In genomic region chr11:86587830-86588229, GRCm38 (mm10) we compare ENCODE assay signal across 8 mouse cellular contexts. TPM values are rescaled to one million over a fixed set of nuclear protein-coding genes. Genes with fewer than 3 reads are reported as not detected.
A peak's percentile ranks its signal among the peaks of the same experiment; 100 is the strongest.
DNase-seq lines count a peak whose midpoint lies in the region; ATAC-seq and TF ChIP-seq lines count a peak whose summit lies in the region.
"Had no signal": no experiment of that assay in that cellular context is flagged by ENCODE, and none has a peak within 500 bp of the region (broad histone marks: within the 10 kb centered on the region; RNA-seq: fewer than 3 reads in every experiment).

No protein-coding gene starts in this region.

- peak overlapping the region; percentile 50 for H3K4me2 ChIP-seq in kidney, postnatal 0 days (ENCODE audit: low read length)
- H3K4me2 ChIP-seq in embryonic facial prominence, embryonic 15.5 days (replicated peaks) = peak overlapping the region; percentile 47

- 49% methylated on average over 7 of the region's 7 CpGs for WGBS in kidney, postnatal 0 days
- WGBS in embryonic facial prominence, embryonic 15.5 days = 32% methylated on average over 7 of the region's 7 CpGs
- 53% methylated on average over 7 of the region's 7 CpGs for WGBS in macrophage (ENCODE audit: missing documents)

- H3K27ac ChIP-seq in kidney, postnatal 0 days = peak overlapping the region; percentile 75
- peak overlapping the region; percentile 97 for H3K27ac ChIP-seq in MEL (ENCODE audit: control insufficient read depth, low read depth, low read length)
- H3K27ac ChIP-seq in embryonic facial prominence, embryonic 15.5 days (replicated peaks) = peak overlapping the region; percentile 77
- H3K27ac ChIP-seq in macrophage = peak overlapping the region; percentile 99

- no peak; a peak in 1 of 4 replicates for TF ChIP-seq EP300 in MEL (IDR thresholded peaks at IDR 0.05; ENCODE audit: low read depth in 1 of 2, low read length in 2 of 2)

- H3K9me3 ChIP-seq in kidney, postnatal 0 days (replicated peaks; ENCODE audit: low read length) = no peaks in the 10 kb centered on the region
- no peaks in the 10 kb centered on the region for H3K9me3 ChIP-seq in MEL (replicated peaks; ENCODE audit: insufficient read depth, low read length)
- no peaks in the 10 kb centered on the region for H3K9me3 ChIP-seq in embryonic facial prominence, embryonic 15.5 days (replicated peaks)

- TF ChIP-seq POLR2A in MEL (IDR thresholded peaks at IDR 0.05; ENCODE audit: control insufficient read depth in 1 of 2, insufficient read depth in 1 of 2, low read depth in 1 of 2, low read length in 2 of 2, poor library complexity in 1 of 2) = peak in 1 of 2 experiments; percentile 48; a peak in 1 of 4 replicates

- no peak for ATAC-seq in kidney, postnatal 0 days (replicated peaks; ENCODE audit: low FRiP score, low read depth)
- ATAC-seq in embryonic facial prominence, embryonic 15.5 days (ENCODE audit: insufficient number of reproducible peaks, low FRiP score, low TSS enrichment, low read depth) = no peak

- H3K4me3 ChIP-seq in kidney, postnatal 0 days (replicated peaks; ENCODE audit: low read depth, low read length) = no peak overlapping the region
- H3K4me3 ChIP-seq in MEL (ENCODE audit: control insufficient read depth in 1 of 2, insufficient read depth in 1 of 2, low read depth in 2 of 2, low read length in 2 of 2) = peak overlapping the region; percentile 31 to 44
- no peak overlapping the region for H3K4me3 ChIP-seq in embryonic facial prominence, embryonic 15.5 days (replicated peaks)
- H3K4me3 ChIP-seq in macrophage (ENCODE audit: inconsistent target) = no peak overlapping the region

- no peak for TF ChIP-seq RAD21 in MEL (IDR thresholded peaks at IDR 0.05; ENCODE audit: low read depth, low read length)

- no peak for TF ChIP-seq CTCF in kidney, postnatal 0 days (IDR thresholded peaks at IDR 0.05; ENCODE audit: low read depth)
- no peak for TF ChIP-seq CTCF in MEL (IDR thresholded peaks at IDR 0.05 in 2 of 3, conservative IDR thresholded peaks at IDR 0.05 in 1 of 3; ENCODE audit: control insufficient read depth in 1 of 3, insufficient read depth in 1 of 3, low read depth in 2 of 3, low read length in 3 of 3, poor library complexity in 1 of 3, severe bottlenecking in 1 of 3)

- no peak for DNase-seq in kidney, postnatal 0 days (ENCODE audit: low spot score)
- no peak for DNase-seq in kidney, postnatal 14 days
- peak; percentile 84 for DNase-seq in MEL (ENCODE audit: low read depth, low spot score)
- DNase-seq in left cerebral cortex, adult 11 months (ENCODE audit: low spot score) = no peak
- no peak for DNase-seq in urinary bladder, postnatal 10 days (ENCODE audit: low spot score)
- DNase-seq: cerebellum, postnatal 10 days had no signal

- no peaks in the 10 kb centered on the region for H3K36me3 ChIP-seq in kidney, postnatal 0 days (ENCODE audit: insufficient read depth, low read length)
- H3K36me3 ChIP-seq in MEL (ENCODE audit: control insufficient read depth in 1 of 2, insufficient read depth in 2 of 2, low read length in 2 of 2) = peaks cover 4 to 43% of the 10 kb centered on the region in 2 experiments; a peak in 3 of 4 replicates
- no peaks in the 10 kb centered on the region for H3K36me3 ChIP-seq in embryonic facial prominence, embryonic 15.5 days
- H3K36me3 ChIP-seq in macrophage (ENCODE audit: inconsistent target) = no peaks in the 10 kb centered on the region

- no peak overlapping the region for H3K9ac ChIP-seq in kidney, postnatal 0 days (ENCODE audit: low read depth, low read length)
- peak overlapping the region; percentile 72 for H3K9ac ChIP-seq in MEL (ENCODE audit: control insufficient read depth, low read depth, low read length, poor library complexity, severe bottlenecking)
- H3K9ac ChIP-seq in embryonic facial prominence, embryonic 15.5 days = no peak overlapping the region

- H3K79me2 ChIP-seq in MEL (ENCODE audit: control insufficient read depth, insufficient read depth, low read length, poor library complexity) (peaks cover 33% of the 10 kb centered on the region), macrophage (ENCODE audit: inconsistent target) (peaks cover 49% of the 10 kb centered on the region)

- no peaks in the 10 kb centered on the region for H3K27me3 ChIP-seq in kidney, postnatal 0 days (ENCODE audit: insufficient read depth, low read length)
- no peaks in the 10 kb centered on the region for H3K27me3 ChIP-seq in MEL (ENCODE audit: control insufficient read depth in 1 of 2, insufficient read depth in 2 of 2, low read length in 2 of 2)
- no peaks in the 10 kb centered on the region for H3K27me3 ChIP-seq in embryonic facial prominence, embryonic 15.5 days

- peaks cover 3% of the 10 kb centered on the region; the same call in 1 of the 2 replicates for H3K4me1 ChIP-seq in kidney, postnatal 0 days (replicated peaks; ENCODE audit: insufficient read depth, low read length)
- H3K4me1 ChIP-seq in MEL (ENCODE audit: control insufficient read depth in 1 of 2, insufficient read depth in 2 of 2, low read length in 2 of 2) = peaks cover 20 to 26% of the 10 kb centered on the region in 2 experiments
- H3K4me1 ChIP-seq in embryonic facial prominence, embryonic 15.5 days = peaks cover 17% of the 10 kb centered on the region

TF ChIP-seq in MEL, 35 proteins besides CTCF, POLR2A, EP300 and RAD21 (continues in another document):
- no peak for TF ChIP-seq SMC3 (IDR thresholded peaks at IDR 0.05; ENCODE audit: low read depth, low read length)
- no peak for TF ChIP-seq HCFC1 (IDR thresholded peaks at IDR 0.05; ENCODE audit: low read depth, low read length)
- no peak for TF ChIP-seq E2F4 (IDR thresholded peaks at IDR 0.05; ENCODE audit: borderline replicate concordance, low read depth, low read length)
- no peak for TF ChIP-seq MXI1 (IDR thresholded peaks at IDR 0.05; ENCODE audit: low read depth, low read length)
- no peak for TF ChIP-seq MEF2A (IDR thresholded peaks at IDR 0.05; ENCODE audit: extremely low read depth, insufficient replicate concordance, low read depth, low read length, poor library complexity, severe bottlenecking)
- TF ChIP-seq USF1 (IDR thresholded peaks at IDR 0.05; ENCODE audit: low read depth, low read length) = no peak
- TF ChIP-seq KAT2A (conservative IDR thresholded peaks at IDR 0.05; ENCODE audit: low read depth, low read length) = no peak
- TF ChIP-seq MYC (IDR thresholded peaks at IDR 0.05; ENCODE audit: low read depth, low read length) = no peak
- no peak for TF ChIP-seq ZNF384 (IDR thresholded peaks at IDR 0.05; ENCODE audit: low read depth, low read length)
- TF ChIP-seq SIN3A (IDR thresholded peaks at IDR 0.05; ENCODE audit: low read length) = no peak; the same call in 1 of the 2 replicates
- no peak for TF ChIP-seq CHD2 (IDR thresholded peaks at IDR 0.05; ENCODE audit: low read length)
- TF ChIP-seq NRF1 (IDR thresholded peaks at IDR 0.05; ENCODE audit: insufficient read depth, low read depth, low read length, poor library complexity, severe bottlenecking) = no peak
- TF ChIP-seq TAL1 (IDR thresholded peaks at IDR 0.05; ENCODE audit: low read length) = 0 out of 2 replicates have a peak, but pooled peaks have one; percentile 18
- no peak for TF ChIP-seq BHLHE40 (IDR thresholded peaks at IDR 0.05; ENCODE audit: borderline replicate concordance, low read depth, low read length)
- TF ChIP-seq ZMIZ1 (IDR thresholded peaks at IDR 0.05; ENCODE audit: low read depth, low read length) = no peak
- no peak for TF ChIP-seq USF2 (IDR thresholded peaks at IDR 0.05; ENCODE audit: borderline replicate concordance in 1 of 2, insufficient read depth in 1 of 2, low read depth in 1 of 2, low read length in 2 of 2)
- TF ChIP-seq ELF1 (IDR thresholded peaks at IDR 0.05; ENCODE audit: low read depth, low read length) = no peak
- TF ChIP-seq JUND (IDR thresholded peaks at IDR 0.05; ENCODE audit: low read depth, low read length) = no peak
- no peak for TF ChIP-seq MAX (IDR thresholded peaks at IDR 0.05; ENCODE audit: low read length)
- TF ChIP-seq ZC3H11A (IDR thresholded peaks at IDR 0.05; ENCODE audit: low read depth, low read length) = no peak
- TF ChIP-seq GATA1 (IDR thresholded peaks at IDR 0.05; ENCODE audit: low read depth, low read length) = no peak
- peak; percentile 65; the same call in 1 of the 2 replicates for TF ChIP-seq UBTF (IDR thresholded peaks at IDR 0.05; ENCODE audit: borderline replicate concordance, insufficient read depth, low read depth, low read length)
- TF ChIP-seq ZKSCAN1 (IDR thresholded peaks at IDR 0.05; ENCODE audit: low read depth, low read length) = no peak
- TF ChIP-seq POLR2AphosphoS2 (IDR thresholded peaks at IDR 0.05; ENCODE audit: low read length) = no peak
- 0 out of 2 replicates have a peak, but pooled peaks have one; percentile 38 for TF ChIP-seq TCF12 (IDR thresholded peaks at IDR 0.05; ENCODE audit: low read depth, low read length)
- 0 out of 2 replicates have a peak, but pooled peaks have one; percentile 20 for TF ChIP-seq RCOR1 (IDR thresholded peaks at IDR 0.05; ENCODE audit: low read depth, low read length)

RNA-seq across cellular contexts. Expression of gene Tubd1, which starts 43.0 kb away (rescaled TPM):
- 8.4 and 8.5 TPM in 2 replicates for polyA plus RNA-seq in kidney, postnatal 0 days (2015; fragmentation: Nextera tagmentation; extraction: Ambion mirVana)
- 21.5 and 23.4 TPM in 2 replicates for total RNA-seq in MEL (2012; rRNA removed)
- polyA plus RNA-seq in MEL (2012; ENCODE audit: insufficient read depth in 1 of 2, insufficient read length in 2 of 2, low read depth in 1 of 2, low replicate concordance in 2 of 2, missing spikeins in 1 of 2) = 10 to 100 TPM in 1 of 2 experiments, not detected in 1; 14.4 TPM
- polyA plus RNA-seq in embryonic facial prominence, embryonic 15.5 days (2015; fragmentation: Nextera tagmentation; extraction: Ambion mirVana) = 10.0 and 11.3 TPM in 2 replicates
- 10 to 100 TPM in 4 of 26 experiments, 1 to 10 TPM in 21, under 1 TPM in 1; 0.94 to 14.1 (median 6.1) TPM for total RNA-seq in macrophage (2018; cell fraction: chromatin; rRNA removed)
- 1 to 10 TPM; 1.9 to 6.5 (median 5.2) TPM for total RNA-seq in macrophage (2018; cell fraction: cytosol; rRNA removed)
- 10 to 100 TPM in 3 of 26 experiments, 1 to 10 TPM in 22, under 1 TPM in 1; 0.81 to 13.4 (median 6.3) TPM for total RNA-seq in macrophage (2018; cell fraction: nucleus; rRNA removed)
- polyA plus RNA-seq in macrophage (2018) = 4.1 to 5.8 TPM (median 4.5 TPM) in 3 replicates

RNA-seq across cellular contexts. Expression of gene Rps6kb1, which starts 43.2 kb away (rescaled TPM):
- 50.8 and 55.8 TPM in 2 replicates for polyA plus RNA-seq in kidney, postnatal 0 days (2015; fragmentation: Nextera tagmentation; extraction: Ambion mirVana)
- total RNA-seq in MEL (2012; rRNA removed) = 39.3 and 39.8 TPM in 2 replicates
- 10 to 100 TPM; 49.4 to 73.6 TPM for polyA plus RNA-seq in MEL (2012; ENCODE audit: insufficient read depth in 1 of 2, insufficient read length in 2 of 2, low read depth in 1 of 2, low replicate concordance in 2 of 2, missing spikeins in 1 of 2)
- 70.6 and 70.8 TPM in 2 replicates for polyA plus RNA-seq in embryonic facial prominence, embryonic 15.5 days (2015; fragmentation: Nextera tagmentation; extraction: Ambion mirVana)
- total RNA-seq in macrophage (2018; cell fraction: chromatin; rRNA removed) = 10 to 100 TPM; 43.2 to 98.0 (median 75.0) TPM
- 10 to 100 TPM; 10.8 to 18.2 (median 14.3) TPM for total RNA-seq in macrophage (2018; cell fraction: cytosol; rRNA removed)
- 10 to 100 TPM; 24.2 to 94.2 (median 46.2) TPM for total RNA-seq in macrophage (2018; cell fraction: nucleus; rRNA removed)
- polyA plus RNA-seq in macrophage (2018) = 14.6 to 22.7 TPM (median 16.3 TPM) in 3 replicates

Comparison
In these comparisons a context has a peak if more than half of its experiments do, and no peak if none do; other contexts are left out.
1. H3K4me3 ChIP-seq: peak in MEL (2 of 2); none in kidney, postnatal 0 days (single experiment), embryonic facial prominence, embryonic 15.5 days (single experiment) and macrophage (single experiment).
2. Peak in every context shown above with its lines, with median percentiles within 50 percentile points of each other: H3K27ac ChIP-seq.